Mouse (Mus musculus) embryonic facial prominence, embryonic 10.5 days (tissue): Measurements from ENCODE around the gene Prkce. TPM values are rescaled to one million over a fixed set of nuclear protein-coding genes. Genes with fewer than 3 reads are reported as not detected.

ENCODE experiments used
- DNase-seq: peaks from one replicate; pipeline ENCODE4 v3.0.0-alpha.2; 2017; ENCODE audit warnings: low spot score
- H3K27ac ChIP-seq: fragments of 300-500 bp; sonication (generic); replicated peaks from 2 replicates; pipeline ENCODE4 v1.5.1; 2016; ENCODE audit warnings: mild to moderate bottlenecking
- H3K27me3 ChIP-seq: fragments of 300-500 bp; sonication (generic); replicated peaks from 2 replicates; pipeline ENCODE4 v1.6.1; 2016; ENCODE audit warnings: low read depth, mild to moderate bottlenecking; ENCODE audit not compliant: poor library complexity, severe bottlenecking
- H3K36me3 ChIP-seq: fragments of 300-500 bp; sonication (generic); replicated peaks from 2 replicates; pipeline ENCODE4 v1.6.1; 2016; ENCODE audit warnings: mild to moderate bottlenecking, moderate library complexity
- H3K4me1 ChIP-seq: fragments of 300-500 bp; sonication (generic); 2 replicates; pipeline ENCODE4 v1.6.1; 2016
- H3K4me3 ChIP-seq: fragments of 300-500 bp; sonication (generic); 2 replicates; pipeline ENCODE4 v1.5.1; 2016; ENCODE audit warnings: mild to moderate bottlenecking, moderate library complexity
- H3K9me3 ChIP-seq: fragments of 300-500 bp; sonication (generic); 2 replicates; pipeline ENCODE4 v1.6.1; 2016; ENCODE audit warnings: mild to moderate bottlenecking
- WGBS: fragments of 180-500 bp; shearing (Covaris S2); methylation state at CpG from one replicate; pipeline ENCODE4 v1.1.7; 2016; 5-methylcytosine and 5-hydroxymethylcytosine counted together
- polyA plus RNA-seq: library from polyadenylated mRNA; unstranded; fragments of >200 nt; fragmentation: Nextera tagmentation; extraction: Ambion mirVana; gene quantifications from 2 replicates; pipeline ENCODE4 v1.2.1, GENCODE M21; 2016

Prkce gene
- polyA plus RNA-seq, 1 experiment from 2014 or later, result 4.2 TPM

- Histone ChIP-seq H3K9me3 (peaks cover 2% of the 10 kb centered on the region; the same call in 1 of the 2 replicates), H3K27me3 (no peaks in the 10 kb centered on the region), H3K36me3 (no peaks in the 10 kb centered on the region), H3K27ac (no peak overlapping the region), H3K4me1 (no peaks in the 10 kb centered on the region), H3K4me3 (no peak overlapping the region)
- DNase-seq, result no peak
- 90% methylated on average over 4 of the region's 4 CpGs for WGBS
Observed at GRCm38 (mm10) chr17:86232248-86232647, 64.7 kb downstream of the Prkce start.

- H3K27ac ChIP-seq, result no peak overlapping the region
- no peaks in the 10 kb centered on the region for H3K36me3 ChIP-seq
- H3K27me3 ChIP-seq, result no peaks in the 10 kb centered on the region
- 91% methylated on average over 9 of the region's 9 CpGs for WGBS
- no peak for DNase-seq
- H3K9me3 ChIP-seq, result peaks cover 2% of the 10 kb centered on the region; the same call in 1 of the 2 replicates
- no peak overlapping the region for H3K4me3 ChIP-seq
- H3K4me1 ChIP-seq, result no peaks in the 10 kb centered on the region; the same call in 1 of the 2 replicates
Observed at GRCm38 (mm10) chr17:86234587-86235150, 67.1 kb downstream of the Prkce start.

GRCm38 (mm10) chr17:86236026-86236712, 68.6 kb downstream of the Prkce start:
- Histone ChIP-seq H3K27me3 (no peaks in the 10 kb centered on the region), H3K9me3 (peaks cover 2% of the 10 kb centered on the region; the same call in 1 of the 2 replicates), H3K36me3 (no peaks in the 10 kb centered on the region), H3K4me3 (no peak overlapping the region), H3K4me1 (no peaks in the 10 kb centered on the region; the same call in 1 of the 2 replicates), H3K27ac (no peak overlapping the region)
- DNase-seq, result no peak
- 89% methylated on average over 10 of the region's 10 CpGs for WGBS

GRCm38 (mm10) chr17:86236861-86237763, 69.5 kb downstream of the Prkce start:
- Histone ChIP-seq H3K9me3 (peaks cover 2% of the 10 kb centered on the region; the same call in 1 of the 2 replicates), H3K4me3 (no peak overlapping the region), H3K27ac (no peak overlapping the region), H3K27me3 (no peaks in the 10 kb centered on the region), H3K4me1 (no peaks in the 10 kb centered on the region; the same call in 1 of the 2 replicates), H3K36me3 (no peaks in the 10 kb centered on the region)
- WGBS, result 89% methylated on average over 16 of the region's 16 CpGs
- DNase-seq, result no peak

GRCm38 (mm10) chr17:86242291-86242690, 74.7 kb downstream of the Prkce start:
- Histone ChIP-seq H3K9me3 (no peaks in the 10 kb centered on the region), H3K36me3 (no peaks in the 10 kb centered on the region), H3K27me3 (no peaks in the 10 kb centered on the region), H3K27ac (no peak overlapping the region), H3K4me3 (no peak overlapping the region), H3K4me1 (peaks cover 6% of the 10 kb centered on the region)
- WGBS, result 82% methylated on average over 9 of the region's 9 CpGs
- DNase-seq, result no peak

- no peaks in the 10 kb centered on the region for H3K9me3 ChIP-seq
- WGBS, result 85% methylated on average over 16 of the region's 16 CpGs
- H3K4me1 ChIP-seq, result peaks cover 14% of the 10 kb centered on the region
- no peaks in the 10 kb centered on the region for H3K36me3 ChIP-seq
- no peak for DNase-seq
- H3K4me3 ChIP-seq, result no peak overlapping the region
- no peaks in the 10 kb centered on the region for H3K27me3 ChIP-seq
- H3K27ac ChIP-seq, result no peak overlapping the region
Observed at GRCm38 (mm10) chr17:86243109-86243527, 75.5 kb downstream of the Prkce start.

GRCm38 (mm10) chr17:86244397-86244796, 76.8 kb downstream of the Prkce start:
- Histone ChIP-seq H3K9me3 (no peaks in the 10 kb centered on the region), H3K4me3 (no peak overlapping the region), H3K27me3 (no peaks in the 10 kb centered on the region), H3K27ac (no peak overlapping the region), H3K36me3 (no peaks in the 10 kb centered on the region), H3K4me1 (peaks cover 15% of the 10 kb centered on the region)
- 91% methylated on average over 5 of the region's 5 CpGs for WGBS
- DNase-seq, result no peak

GRCm38 (mm10) chr17:86248832-86249231, 81.2 kb downstream of the Prkce start:
- WGBS, result 88% methylated on average over 8 of the region's 8 CpGs

GRCm38 (mm10) chr17:86249499-86250405, 82.2 kb downstream of the Prkce start:
- 0 out of 2 replicates have a peak, but pooled peaks cover 3% of the 10 kb centered on the region for H3K9me3 ChIP-seq
- no peak overlapping the region for H3K4me3 ChIP-seq
- 0 out of 2 replicates have a peak, but pooled peaks cover 6% of the 10 kb centered on the region for H3K36me3 ChIP-seq
- H3K27me3 ChIP-seq, result no peaks in the 10 kb centered on the region
- no peak overlapping the region for H3K27ac ChIP-seq
- WGBS, result 87% methylated on average over 21 of the region's 21 CpGs
- peaks cover 19% of the 10 kb centered on the region for H3K4me1 ChIP-seq
- DNase-seq, result no peak

More at GRCm38 (mm10) chr17:86248832-86249231, 81.2 kb downstream of the Prkce start:
- Histone ChIP-seq H3K27me3 (no peaks in the 10 kb centered on the region), H3K4me3 (no peak overlapping the region), H3K9me3 (no peaks in the 10 kb centered on the region), H3K27ac (no peak overlapping the region), H3K36me3 (no peaks in the 10 kb centered on the region), H3K4me1 (peaks cover 19% of the 10 kb centered on the region)
- DNase-seq, result no peak

GRCm38 (mm10) chr17:86250406-86250905, 82.9 kb downstream of the Prkce start:
- H3K36me3 ChIP-seq, result 0 out of 2 replicates have a peak, but pooled peaks cover 6% of the 10 kb centered on the region
- H3K9me3 ChIP-seq, result 0 out of 2 replicates have a peak, but pooled peaks cover 5% of the 10 kb centered on the region
- H3K27me3 ChIP-seq, result no peaks in the 10 kb centered on the region
- no peak for DNase-seq
- H3K4me1 ChIP-seq, result peaks cover 19% of the 10 kb centered on the region
- H3K4me3 ChIP-seq, result no peak overlapping the region
- H3K27ac ChIP-seq, result no peak overlapping the region
- WGBS, result 85% methylated on average over 7 of the region's 7 CpGs

GRCm38 (mm10) chr17:86253884-86254283, 86.3 kb downstream of the Prkce start:
- H3K27ac ChIP-seq, result 0 out of 2 replicates have a peak overlapping the region, but pooled peaks have one; percentile 14
- 0 out of 2 replicates have a peak, but pooled peaks cover 6% of the 10 kb centered on the region for H3K36me3 ChIP-seq
- peaks cover 22% of the 10 kb centered on the region for H3K4me1 ChIP-seq
- H3K9me3 ChIP-seq, result 0 out of 2 replicates have a peak, but pooled peaks cover 5% of the 10 kb centered on the region
- peak; percentile 28 for DNase-seq
- 92% methylated on average over 9 of the region's 9 CpGs for WGBS
- H3K27me3 ChIP-seq, result no peaks in the 10 kb centered on the region
- no peak overlapping the region for H3K4me3 ChIP-seq
